Mouse (Mus musculus) kidney, embryonic 15.5 days (tissue): ENCODE data around the gene Trio. TPM values are rescaled to one million over a fixed set of nuclear protein-coding genes. Genes with fewer than 3 reads are reported as not detected.

Experiments used
- ATAC-seq: fragments of 200-750 bp; cut with Nextera tagmentation; replicated peaks from 2 replicates; pipeline ENCODE4 v1.8.0; 2017; ENCODE audit warnings: moderate TSS enrichment; ENCODE audit not compliant: low FRiP score
- H3K27ac ChIP-seq: fragments of 300-500 bp; sonication (generic); 2 replicates; pipeline ENCODE4 v1.5.1; 2015; ENCODE audit warnings: mild to moderate bottlenecking, inconsistent platforms
- H3K27me3 ChIP-seq: fragments of 300-500 bp; sonication (generic); 2 replicates; pipeline ENCODE4 v1.6.1; 2015; ENCODE audit warnings: inconsistent platforms
- H3K36me3 ChIP-seq: fragments of 300-500 bp; sonication (generic); 2 replicates; pipeline ENCODE4 v1.6.1; 2015; ENCODE audit warnings: inconsistent platforms
- H3K4me1 ChIP-seq: fragments of 300-500 bp; sonication (generic); 2 replicates; pipeline ENCODE4 v1.6.1; 2015; ENCODE audit warnings: inconsistent platforms
- H3K4me2 ChIP-seq: fragments of 300-500 bp; sonication (generic); 2 replicates; pipeline ENCODE4 v1.6.1; 2015; ENCODE audit warnings: moderate library complexity, mild to moderate bottlenecking, inconsistent platforms
- H3K4me3 ChIP-seq: fragments of 300-500 bp; sonication (generic); replicated peaks from 2 replicates; pipeline ENCODE4 v1.5.1; 2015; ENCODE audit warnings: mild to moderate bottlenecking, inconsistent platforms
- H3K9ac ChIP-seq: fragments of 300-500 bp; sonication (generic); 2 replicates; pipeline ENCODE4 v1.6.1; 2015; ENCODE audit warnings: mild to moderate bottlenecking, inconsistent platforms
- H3K9me3 ChIP-seq: fragments of 300-500 bp; sonication (generic); replicated peaks from 2 replicates; pipeline ENCODE4 v1.6.1; 2016; ENCODE audit warnings: inconsistent platforms
- WGBS: fragments of 180-500 bp; shearing (Covaris S2); methylation state at CpG from one replicate; pipeline ENCODE4 v1.1.7; 2015; ENCODE audit warnings: mixed read lengths; 5-methylcytosine and 5-hydroxymethylcytosine counted together
- polyA plus RNA-seq: library from polyadenylated mRNA; unstranded; fragments of >200 nt; fragmentation: Nextera tagmentation; extraction: Ambion mirVana; gene quantifications from 2 replicates; pipeline ENCODE4 v1.2.1, GENCODE M21; 2015

Gene Trio
- polyA plus RNA-seq, 1 experiment from 2014 or later, result 28.8 TPM

DNA sequence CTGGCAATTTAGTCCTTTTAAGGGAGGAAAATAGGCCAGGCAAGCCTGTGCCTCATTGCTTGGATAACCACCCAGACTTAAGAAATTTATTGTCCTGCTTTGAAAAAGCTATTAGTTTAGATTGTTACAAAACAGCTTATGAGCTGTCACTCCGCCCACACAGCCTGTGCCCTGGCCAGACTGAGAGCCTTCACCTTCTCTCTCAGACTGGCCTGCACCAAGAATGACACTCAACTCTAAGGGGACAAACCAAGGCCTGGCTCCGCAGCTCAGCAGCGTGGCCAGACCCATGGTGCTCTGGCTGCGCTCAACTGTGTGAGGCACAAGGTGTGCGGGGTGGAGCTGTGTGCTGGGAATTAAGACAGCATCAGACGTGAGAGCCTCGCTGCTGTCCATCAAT, 254.1 kb downstream of the Trio start:
- Histone ChIP-seq H3K27ac (peak overlapping the region; percentile 81), H3K36me3 (peaks cover 69% of the 10 kb centered on the region), H3K4me3 (no peak overlapping the region), H3K9ac (no peak overlapping the region), H3K9me3 (no peaks in the 10 kb centered on the region), H3K4me2 (no peak overlapping the region), H3K27me3 (no peaks in the 10 kb centered on the region), H3K4me1 (peaks cover 36% of the 10 kb centered on the region)
- 48% methylated on average over 7 of the region's 7 CpGs for WGBS
- ATAC-seq, result peak; percentile 47; the same call in 1 of the 2 replicates

- no peak overlapping the region for H3K4me2 ChIP-seq
- H3K4me1 ChIP-seq, result peaks cover 32% of the 10 kb centered on the region
- H3K27ac ChIP-seq, result peak overlapping the region; percentile 81
- no peak overlapping the region for H3K4me3 ChIP-seq
- H3K27me3 ChIP-seq, result no peaks in the 10 kb centered on the region
- 51% methylated on average over 12 of the region's 12 CpGs for WGBS
- no peak overlapping the region for H3K9ac ChIP-seq
- H3K9me3 ChIP-seq, result no peaks in the 10 kb centered on the region
- no peak for ATAC-seq
- H3K36me3 ChIP-seq, result peaks cover 76% of the 10 kb centered on the region
These were observed 255.0 kb downstream of the Trio start for GRCm38 (mm10) chr15:27770513-27771196.

- no peak overlapping the region for H3K4me3 ChIP-seq
- WGBS, result 92% methylated on average over 3 of the region's 3 CpGs
These were observed 264.2 kb downstream of the Trio start for GRCm38 (mm10) chr15:27761416-27761815.

GRCm38 (mm10) chr15:27760655-27761054, 265.0 kb downstream of the Trio start:
- H3K27me3 ChIP-seq, result no peaks in the 10 kb centered on the region
- no peak overlapping the region for H3K27ac ChIP-seq
- no peak overlapping the region for H3K4me2 ChIP-seq
- ATAC-seq, result no peak
- no peaks in the 10 kb centered on the region for H3K9me3 ChIP-seq
- no peaks in the 10 kb centered on the region for H3K4me1 ChIP-seq
- H3K9ac ChIP-seq, result no peak overlapping the region
- 86% methylated on average over 1 of the region's 1 CpGs for WGBS
- peaks cover 94% of the 10 kb centered on the region for H3K36me3 ChIP-seq
- no peak overlapping the region for H3K4me3 ChIP-seq

More at GRCm38 (mm10) chr15:27761416-27761815, 264.2 kb downstream of the Trio start:
- ATAC-seq, result no peak
- Histone ChIP-seq H3K36me3 (peaks cover 94% of the 10 kb centered on the region), H3K4me2 (no peak overlapping the region), H3K4me1 (no peaks in the 10 kb centered on the region), H3K9me3 (no peaks in the 10 kb centered on the region), H3K27me3 (no peaks in the 10 kb centered on the region), H3K27ac (no peak overlapping the region), H3K9ac (no peak overlapping the region)

DNA sequence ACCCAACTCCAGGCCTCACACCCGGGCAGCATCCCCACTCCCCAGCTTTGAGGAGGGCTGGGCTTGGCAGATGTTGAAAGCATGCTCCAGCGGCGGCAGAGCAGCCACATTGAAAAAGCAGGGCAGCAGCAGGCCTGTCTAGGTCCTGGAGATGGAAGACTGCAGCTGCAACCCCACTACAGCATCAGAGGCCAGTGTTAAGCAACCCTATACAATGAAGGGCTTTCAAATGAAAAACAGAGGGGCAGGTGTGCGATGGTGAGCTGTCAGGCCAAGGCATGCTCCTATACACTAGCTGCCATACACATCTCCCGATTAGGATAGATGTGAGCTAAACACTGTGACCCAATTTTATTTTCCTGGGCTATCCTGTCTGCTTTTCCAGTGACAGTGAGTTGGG, 265.8 kb downstream of the Trio start:
- Histone ChIP-seq H3K27me3 (no peaks in the 10 kb centered on the region), H3K4me2 (no peak overlapping the region), H3K27ac (no peak overlapping the region), H3K36me3 (peaks cover 94% of the 10 kb centered on the region), H3K9ac (no peak overlapping the region), H3K4me1 (no peaks in the 10 kb centered on the region), H3K4me3 (no peak overlapping the region), H3K9me3 (no peaks in the 10 kb centered on the region)
- no peak for ATAC-seq
- 86% methylated on average over 5 of the region's 5 CpGs for WGBS

DNA sequence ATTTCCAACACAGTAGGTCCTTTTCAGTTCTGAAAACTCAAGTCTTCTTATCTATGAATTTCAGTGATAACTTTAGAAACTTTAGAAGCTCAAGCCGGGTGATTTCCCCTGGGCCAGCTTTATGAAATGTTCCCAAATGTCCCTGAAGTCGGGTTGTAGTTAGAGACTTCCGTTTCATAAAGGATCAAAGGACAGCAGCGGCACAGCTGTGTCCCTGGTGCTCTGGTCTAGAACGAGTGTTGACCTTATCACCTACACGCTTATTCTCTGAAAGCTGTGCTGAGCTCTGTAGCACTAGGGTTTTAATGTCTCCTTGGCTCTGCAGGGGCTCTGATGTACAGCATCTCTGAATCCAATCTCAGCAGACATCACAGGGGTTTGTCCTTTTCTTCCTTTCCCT, 267.0 kb downstream of the Trio start:
- Histone ChIP-seq H3K36me3 (peaks cover 94% of the 10 kb centered on the region), H3K27ac (no peak overlapping the region), H3K27me3 (no peaks in the 10 kb centered on the region), H3K9ac (no peak overlapping the region), H3K4me2 (no peak overlapping the region), H3K9me3 (no peaks in the 10 kb centered on the region), H3K4me1 (peaks cover 6% of the 10 kb centered on the region), H3K4me3 (no peak overlapping the region)
- ATAC-seq, result no peak
- WGBS, result 51% methylated on average over 6 of the region's 6 CpGs

GRCm38 (mm10) chr15:27756426-27756825, 269.2 kb downstream of the Trio start:
- ATAC-seq, result no peak
- Histone ChIP-seq H3K4me3 (no peak overlapping the region), H3K27me3 (no peaks in the 10 kb centered on the region), H3K27ac (no peak overlapping the region), H3K4me1 (peaks cover 19% of the 10 kb centered on the region), H3K9me3 (no peaks in the 10 kb centered on the region), H3K36me3 (peaks cover 87% of the 10 kb centered on the region), H3K4me2 (no peak overlapping the region), H3K9ac (no peak overlapping the region)
- WGBS, result 93% methylated on average over 11 of the region's 11 CpGs

- no peak overlapping the region for H3K4me3 ChIP-seq
- WGBS, result 78% methylated on average over 7 of the region's 7 CpGs
- H3K27me3 ChIP-seq, result no peaks in the 10 kb centered on the region
- no peaks in the 10 kb centered on the region for H3K9me3 ChIP-seq
- H3K27ac ChIP-seq, result no peak overlapping the region
- H3K4me2 ChIP-seq, result no peak overlapping the region
- H3K4me1 ChIP-seq, result peaks cover 19% of the 10 kb centered on the region
- ATAC-seq, result no peak
- peaks cover 90% of the 10 kb centered on the region for H3K36me3 ChIP-seq
- H3K9ac ChIP-seq, result no peak overlapping the region
These were observed 270.9 kb downstream of the Trio start for GRCm38 (mm10) chr15:27754571-27755260.

DNA sequence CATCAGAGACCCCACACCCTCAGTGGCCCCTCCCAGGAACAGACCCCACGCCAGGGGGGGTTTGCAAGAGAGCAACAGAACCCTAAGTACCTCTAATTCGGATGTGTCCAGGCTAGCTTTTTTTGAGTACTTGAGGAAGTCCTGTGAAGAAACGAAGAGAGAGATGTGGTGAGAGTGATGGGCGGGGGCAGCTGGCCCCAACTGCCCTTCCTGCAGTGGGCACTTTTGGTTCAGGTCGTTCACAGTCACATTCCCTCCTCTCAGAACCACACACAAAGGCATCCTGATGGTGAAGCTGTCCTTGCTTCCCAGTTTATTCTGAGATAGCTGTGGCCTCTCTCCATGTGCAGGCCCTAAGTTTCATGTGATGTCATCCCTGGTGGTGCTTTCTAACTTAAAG, 271.7 kb downstream of the Trio start:
- ATAC-seq, result no peak
- Histone ChIP-seq H3K27ac (peak overlapping the region; percentile 56), H3K9ac (no peak overlapping the region), H3K36me3 (peaks cover 90% of the 10 kb centered on the region), H3K9me3 (no peaks in the 10 kb centered on the region), H3K4me3 (no peak overlapping the region), H3K4me2 (no peak overlapping the region), H3K27me3 (no peaks in the 10 kb centered on the region), H3K4me1 (peaks cover 19% of the 10 kb centered on the region)
- WGBS, result 64% methylated on average over 5 of the region's 5 CpGs

- Histone ChIP-seq H3K9me3 (no peaks in the 10 kb centered on the region), H3K27me3 (no peaks in the 10 kb centered on the region), H3K27ac (peak overlapping the region; percentile 75), H3K4me1 (peaks cover 19% of the 10 kb centered on the region), H3K4me2 (no peak overlapping the region), H3K4me3 (no peak overlapping the region), H3K9ac (no peak overlapping the region), H3K36me3 (peaks cover 90% of the 10 kb centered on the region)
- WGBS, result 43% methylated on average over 7 of the region's 7 CpGs
- peak; percentile 35; the same call in 1 of the 2 replicates for ATAC-seq
These were observed 272.8 kb downstream of the Trio start for GRCm38 (mm10) chr15:27752677-27753342.

- H3K4me2 ChIP-seq, result no peak overlapping the region
- no peaks in the 10 kb centered on the region for H3K9me3 ChIP-seq
- H3K27ac ChIP-seq, result no peak overlapping the region
- 67% methylated on average over 12 of the region's 12 CpGs for WGBS
- H3K4me3 ChIP-seq, result no peak overlapping the region
- H3K27me3 ChIP-seq, result no peaks in the 10 kb centered on the region
- H3K4me1 ChIP-seq, result peaks cover 19% of the 10 kb centered on the region
- no peak overlapping the region for H3K9ac ChIP-seq
- peak; percentile 66 for ATAC-seq
- peaks cover 90% of the 10 kb centered on the region for H3K36me3 ChIP-seq
These were observed 273.8 kb downstream of the Trio start for GRCm38 (mm10) chr15:27751612-27752405.
